Mouse (Mus musculus): ENCODE measurements around the gene Mvp. TPM values are rescaled to one million over a fixed set of nuclear protein-coding genes. Genes with fewer than 3 reads are reported as not detected.

The Mvp gene
- 4.1 and 4.6 TPM in 2 replicates for polyA plus RNA-seq (2012; rRNA removed)

GRCm38 (mm10) chr7:127014320-127014719 lies at the start of gene Mvp:
Mvp (minus strand) TSS chr7:127014621.

GRCm38 (mm10) chr7:127041851-127042672 lies 27.6 kb upstream of the Mvp start, which contains the start of gene Kif22:
Kif22 (minus strand) TSS chr7:127042471.

GRCm38 (mm10) chr7:127026984-127027726 lies 12.7 kb upstream of the Mvp start, which contains the start of gene Maz:
Maz (minus strand) TSS chr7:127027037.

GRCm38 (mm10) chr7:127020901-127021562 lies 6.6 kb upstream of the Mvp start, which contains the start of the genes Gm42742 and Prrt2:
Gm42742 (minus strand) TSS chr7:127021097.
Prrt2 (minus strand) TSS chr7:127021211.

GRCm38 (mm10) chr7:127016971-127017949 lies 2.8 kb upstream of the Mvp start, which contains the start of gene Pagr1a:
Pagr1a (minus strand) TSS chr7:127017352.

GRCm38 (mm10) chr7:127016481-127016485 lies 1.9 kb upstream of the Mvp start, which contains the start of gene Pagr1b:
Pagr1b (minus strand) TSS chr7:127016484.

GRCm38 (mm10) chr7:126975950-126976866 lies 38.2 kb downstream of the Mvp start, which contains the start of gene Cdiptos:
Cdiptos (minus strand) TSS chr7:126976098.

GRCm38 (mm10) chr7:126975893-126975949 lies 38.7 kb downstream of the Mvp start, which contains the start of gene Cdipt:
Cdipt (plus strand) TSS chr7:126975914.

GRCm38 (mm10) chr7:126949793-126950646 lies 64.4 kb downstream of the Mvp start, which contains the start of gene Sez6l2:
Sez6l2 (plus strand) TSS chr7:126950563.

GRCm38 (mm10) chr7:126949403-126949792 lies 65.0 kb downstream of the Mvp start, which contains the start of gene Asphd1:
Asphd1 (minus strand) TSS chr7:126949582.

Other genes starting within 250 kb of the Mvp start
- 7.9 TPM in 2 replicates for gene Gdpd3, start 248.3 kb downstream of the Mvp start, polyA plus RNA-seq (2012; rRNA removed)
- 211 and 214 TPM in 2 replicates for gene Ypel3, start 237.7 kb downstream of the Mvp start, polyA plus RNA-seq (2012; rRNA removed)
- 1.3 TPM in 2 replicates for gene Tbx6, start 233.1 kb downstream of the Mvp start, polyA plus RNA-seq (2012; rRNA removed)
- 155 and 157 TPM in 2 replicates for gene Ppp4c, start 222.1 kb downstream of the Mvp start, polyA plus RNA-seq (2012; rRNA removed)
- 147 and 196 TPM in 2 replicates for gene Fam57b, start 217.0 kb downstream of the Mvp start, polyA plus RNA-seq (2012; rRNA removed)
- gene 4930451I11Rik, start 183.0 kb downstream of the Mvp start, polyA plus RNA-seq (2012; rRNA removed), result not detected in 2 replicates
- 41.2 and 42.6 TPM in 2 replicates for gene Doc2a, start 167.2 kb downstream of the Mvp start, polyA plus RNA-seq (2012; rRNA removed)
- 61.5 and 63.2 TPM in 2 replicates for gene Hirip3, start 152.6 kb downstream of the Mvp start, polyA plus RNA-seq (2012; rRNA removed)
- gene Ino80e, start 152.2 kb downstream of the Mvp start, polyA plus RNA-seq (2012; rRNA removed), result 79.7 and 83.9 TPM in 2 replicates
- gene Taok2, start 129.9 kb downstream of the Mvp start, polyA plus RNA-seq (2012; rRNA removed), result 99.8 and 102 TPM in 2 replicates
- gene Tmem219, start 91.7 kb downstream of the Mvp start, polyA plus RNA-seq (2012; rRNA removed), result 31.6 and 32.1 TPM in 2 replicates
- gene Kctd13, start 85.7 kb downstream of the Mvp start, polyA plus RNA-seq (2012; rRNA removed), result 109 and 134 TPM in 2 replicates
- 29.9 TPM in 2 replicates for gene Asphd1, start 65.0 kb downstream of the Mvp start, polyA plus RNA-seq (2012; rRNA removed)
- 94.9 and 108 TPM in 2 replicates for gene Sez6l2, start 64.1 kb downstream of the Mvp start, polyA plus RNA-seq (2012; rRNA removed)
- 150 and 151 TPM in 2 replicates for gene Cdipt, start 38.7 kb downstream of the Mvp start, polyA plus RNA-seq (2012; rRNA removed)
- gene Cdiptos, start 38.5 kb downstream of the Mvp start, polyA plus RNA-seq (2012; rRNA removed), result 0.73 and 1.1 TPM in 2 replicates
- 0.98 and 1.4 TPM in 2 replicates for gene Pagr1b, start 1.9 kb upstream of the Mvp start, polyA plus RNA-seq (2012; rRNA removed)
- 9.1 and 18.9 TPM in 2 replicates for gene Pagr1a, start 2.7 kb upstream of the Mvp start, polyA plus RNA-seq (2012; rRNA removed)
- gene Gm42742, start 6.5 kb upstream of the Mvp start, polyA plus RNA-seq (2012; rRNA removed), result 90.1 and 95.0 TPM in 2 replicates
- 122 and 134 TPM in 2 replicates for gene Prrt2, start 6.6 kb upstream of the Mvp start, polyA plus RNA-seq (2012; rRNA removed)
- gene Maz, start 12.4 kb upstream of the Mvp start, polyA plus RNA-seq (2012; rRNA removed), result 223 and 252 TPM in 2 replicates
- 12.1 and 14.6 TPM in 2 replicates for gene Kif22, start 27.9 kb upstream of the Mvp start, polyA plus RNA-seq (2012; rRNA removed)
- gene Zg16, start 72.7 kb upstream of the Mvp start, polyA plus RNA-seq (2012; rRNA removed), result 0.20 TPM in 1 of 2 replicates, not detected in the other
- gene AI467606, start 76.7 kb upstream of the Mvp start, polyA plus RNA-seq (2012; rRNA removed), result 1.6 and 1.7 TPM in 2 replicates
- gene Qprt, start 107.6 kb upstream of the Mvp start, polyA plus RNA-seq (2012; rRNA removed), result 0.63 and 1.0 TPM in 2 replicates
- gene Spn, start 123.2 kb upstream of the Mvp start, polyA plus RNA-seq (2012; rRNA removed), result 0.06 and 0.08 TPM in 2 replicates
- gene Cd2bp2, start 181.4 kb upstream of the Mvp start, polyA plus RNA-seq (2012; rRNA removed), result 112 and 116 TPM in 2 replicates
- gene Tbc1d10b, start 193.8 kb upstream of the Mvp start, polyA plus RNA-seq (2012; rRNA removed), result 57.6 and 57.8 TPM in 2 replicates
- 1.7 and 214 TPM in 2 replicates for gene Mylpf, start 194.3 kb upstream of the Mvp start, polyA plus RNA-seq (2012; rRNA removed)
- 26.0 and 27.8 TPM in 2 replicates for gene Zfp553, start 218.4 kb upstream of the Mvp start, polyA plus RNA-seq (2012; rRNA removed)
- gene Sept1, start 218.5 kb upstream of the Mvp start, polyA plus RNA-seq (2012; rRNA removed), result 14.8 and 15.4 TPM in 2 replicates
- 96.1 and 100 TPM in 2 replicates for gene Zfp771, start 229.7 kb upstream of the Mvp start, polyA plus RNA-seq (2012; rRNA removed)
- 87.3 and 95.0 TPM in 2 replicates for gene Dctpp1, start 246.1 kb upstream of the Mvp start, polyA plus RNA-seq (2012; rRNA removed)